Mouse (Mus musculus) MEL-GATA-1-ER (cell line): ENCODE measurements at regions not wholly inside any gene's neighbourhood (a gene's known extent, or its start where the extent isn't known, plus 50 kb on each side); places are given as distances from the start of the nearest gene placed in this dataset.

Experiments used
- DNase-seq: peaks from one replicate; pipeline ENCODE4 v3.0.0-alpha.2; 2012; ENCODE audit warnings: low read depth; ENCODE audit errors: extremely low read depth

DNA sequence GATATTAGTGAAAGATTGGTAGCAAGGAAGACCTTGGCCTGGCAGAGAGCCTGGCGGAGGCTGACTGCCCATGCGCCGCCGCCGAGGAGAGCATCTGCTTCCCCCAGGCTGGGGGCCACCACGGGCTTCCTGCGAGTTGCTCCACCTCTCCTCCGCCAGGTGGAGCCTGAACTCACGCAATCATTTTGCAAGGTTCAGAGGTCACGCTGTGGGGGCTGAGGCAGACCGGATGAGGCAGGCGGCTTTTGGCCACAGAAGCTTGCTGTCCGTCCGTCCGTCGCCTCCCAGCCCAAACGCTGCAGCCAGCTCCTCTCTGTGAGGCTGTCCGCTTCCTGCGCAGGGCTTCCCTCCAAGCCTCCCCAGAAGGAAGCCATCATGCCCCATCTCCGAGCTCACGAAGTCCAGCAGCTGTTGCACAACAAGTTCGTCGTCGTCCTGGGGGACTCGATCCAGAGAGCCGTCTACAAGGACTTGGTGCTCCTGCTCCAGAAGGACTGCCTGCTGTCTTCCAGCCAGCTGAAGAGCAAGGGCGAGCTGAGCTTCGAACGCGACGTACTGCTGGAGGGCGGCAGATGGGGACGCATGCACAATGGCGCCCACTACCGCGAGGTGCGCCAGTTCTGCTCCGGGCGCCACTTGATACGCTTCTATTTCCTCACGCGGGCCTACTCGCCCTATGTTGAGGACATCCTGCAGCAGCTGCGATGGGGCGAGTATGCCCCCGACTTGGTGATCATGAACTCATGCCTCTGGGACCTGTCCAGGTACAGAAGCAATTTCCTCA lies 269.3 kb upstream of the Erbb4 start:
- DNase-seq, result no peak

DNA sequence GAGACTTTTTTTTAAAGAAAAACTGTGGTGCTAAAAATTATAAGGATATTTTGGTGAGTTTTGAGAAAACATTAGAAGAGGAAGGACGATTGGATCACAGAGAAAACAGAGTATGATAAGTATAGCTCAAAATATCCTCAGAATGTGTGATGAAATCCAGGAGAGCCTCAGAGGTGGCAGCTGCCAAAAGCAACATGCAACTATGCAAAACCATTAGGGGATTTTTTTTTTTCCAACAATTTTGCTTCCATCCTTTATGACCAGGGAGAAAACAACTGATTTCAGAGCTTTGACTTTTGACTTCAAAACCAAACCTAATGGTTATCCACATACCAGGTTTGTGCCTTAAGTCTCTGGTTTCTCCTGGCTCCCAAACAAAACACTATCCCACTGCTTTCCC lies 267.4 kb upstream of the Erbb4 start:
- DNase-seq, result no peak

DNA sequence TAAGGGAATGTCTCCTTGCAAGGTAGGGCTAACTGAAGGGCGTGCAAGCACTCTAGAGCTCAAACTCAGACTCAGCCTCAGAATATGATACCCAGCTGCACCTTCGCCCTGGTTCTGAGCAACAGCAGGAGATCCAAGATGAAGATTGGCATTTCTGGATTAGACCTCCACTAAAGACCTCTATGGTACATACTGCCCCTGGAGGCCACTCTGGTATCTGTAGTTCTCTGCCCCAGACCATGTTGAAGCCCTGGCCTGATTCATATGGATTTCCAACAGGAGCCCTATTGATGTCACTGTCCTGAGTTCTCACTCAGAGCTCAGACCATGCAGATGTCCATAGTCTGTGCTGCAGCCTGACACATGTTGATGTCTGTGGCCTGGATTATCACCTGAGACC lies 262.2 kb upstream of the Erbb4 start:
- DNase-seq, result no peak

DNA sequence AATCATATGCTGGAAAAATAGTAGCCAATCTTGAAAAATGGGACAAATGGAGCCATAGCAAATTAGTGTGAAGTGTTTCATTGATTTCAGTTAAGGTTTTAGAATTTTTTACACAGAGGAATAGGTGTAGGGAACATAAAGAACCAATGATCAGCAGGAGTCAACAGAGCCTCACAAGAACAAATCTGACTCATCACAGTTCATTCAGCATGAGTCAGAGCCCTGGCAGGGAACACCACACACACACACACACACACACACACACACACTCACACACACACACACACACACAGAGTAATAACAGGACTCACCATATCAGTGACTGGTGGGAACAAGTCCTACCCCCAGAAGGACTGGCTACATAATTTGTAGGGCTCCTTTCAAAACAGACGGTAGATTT lies 259.7 kb upstream of the Erbb4 start:
- DNase-seq, result no peak

DNA sequence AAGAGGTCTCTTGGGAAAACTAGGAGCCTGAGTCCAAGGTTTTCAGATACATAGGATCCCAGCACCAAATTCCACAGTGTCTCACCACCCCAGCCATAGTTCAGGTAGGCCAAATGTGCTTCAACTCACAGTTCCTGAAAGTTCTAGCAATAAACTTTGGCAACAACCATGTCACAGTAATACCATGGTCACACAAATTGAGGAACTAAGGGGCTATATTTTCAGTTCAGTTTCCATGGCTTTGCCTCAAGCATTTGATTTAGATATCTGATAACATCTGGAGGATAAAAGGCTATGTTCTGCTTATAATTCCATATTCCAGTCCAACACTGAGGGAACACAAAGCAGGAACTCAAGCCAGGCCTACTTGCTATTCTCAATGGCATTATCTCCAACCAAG lies 256.2 kb upstream of the Erbb4 start:
- DNase-seq, result no peak

DNA sequence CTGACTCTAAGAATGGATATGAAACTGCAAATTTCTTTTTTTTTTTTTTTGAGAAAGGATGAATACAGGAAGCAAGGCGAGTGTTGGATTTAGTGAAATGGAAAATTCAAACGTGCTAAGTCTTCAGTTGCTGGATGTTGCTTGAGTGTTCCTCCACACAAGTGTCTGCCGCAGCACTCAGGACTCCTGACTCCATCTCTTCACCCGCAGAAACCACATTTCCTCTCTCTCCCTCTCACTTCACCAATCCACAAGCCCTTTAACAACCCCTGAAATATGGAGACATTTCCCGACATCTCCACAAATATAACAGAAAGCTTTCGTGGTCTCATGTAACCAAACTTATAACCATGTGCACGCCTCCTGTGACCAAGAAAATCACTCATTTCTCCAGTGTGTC lies 249.7 kb upstream of the Erbb4 start:
- no peak for DNase-seq

DNA sequence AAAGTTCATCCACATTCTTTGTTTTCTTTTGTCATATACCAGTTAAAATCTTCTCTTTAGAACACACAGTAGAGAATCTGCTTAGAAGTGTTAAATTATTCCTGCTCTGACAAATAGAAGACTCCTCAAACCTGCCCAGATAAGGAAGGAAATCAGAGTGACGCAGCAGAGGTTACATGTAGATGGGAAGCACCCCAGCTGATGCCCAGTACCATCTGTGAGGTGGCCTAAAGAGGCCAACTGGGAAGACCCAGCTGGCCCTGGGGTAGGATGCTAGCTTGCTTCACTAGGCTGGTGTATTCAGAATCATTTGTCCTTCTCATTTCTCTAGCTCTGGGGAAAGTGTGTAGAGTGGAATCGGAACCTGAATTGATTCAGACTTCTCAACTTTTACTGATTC lies 242.6 kb upstream of the Erbb4 start:
- no peak for DNase-seq

DNA sequence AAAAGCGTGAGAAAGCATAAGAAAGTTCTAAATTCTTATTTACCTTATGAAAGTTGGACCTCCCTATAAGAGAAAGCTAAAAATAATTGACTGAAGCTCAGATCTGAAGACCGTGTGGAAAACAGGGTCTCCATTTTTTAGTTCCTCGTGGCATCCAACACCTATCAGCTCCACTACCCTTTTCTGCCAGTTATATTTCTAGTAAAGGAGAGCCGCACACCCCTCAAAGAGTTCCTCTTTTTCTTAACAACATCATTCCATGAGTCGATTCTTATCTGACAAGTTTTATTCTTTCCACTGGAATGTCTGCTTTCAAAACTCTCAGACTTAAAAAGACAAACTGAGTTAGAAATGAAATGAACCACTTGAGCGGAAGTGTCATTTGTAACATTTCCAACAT lies 242.0 kb upstream of the Erbb4 start:
- peak; percentile 41 for DNase-seq

DNA sequence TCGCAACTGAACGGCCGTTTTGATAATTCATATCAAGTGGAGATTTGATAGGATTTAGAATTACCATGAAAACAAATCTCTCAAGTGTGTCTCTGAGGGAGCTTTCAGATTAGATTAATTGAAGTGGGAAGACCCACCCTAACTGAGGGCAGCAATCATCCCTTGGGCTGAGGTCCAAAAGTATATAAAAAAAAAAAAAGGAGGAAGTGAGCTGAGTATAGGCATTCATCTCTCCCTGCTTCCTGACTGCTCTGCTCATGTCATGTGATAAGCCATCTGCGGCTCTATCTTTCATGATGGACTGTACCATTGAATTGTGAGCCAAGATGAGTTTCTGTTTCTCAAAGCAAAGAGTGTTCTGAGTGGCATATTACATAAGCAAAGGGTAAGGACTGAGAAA lies 234.2 kb upstream of the Erbb4 start:
- peak; percentile 68 for DNase-seq

DNA sequence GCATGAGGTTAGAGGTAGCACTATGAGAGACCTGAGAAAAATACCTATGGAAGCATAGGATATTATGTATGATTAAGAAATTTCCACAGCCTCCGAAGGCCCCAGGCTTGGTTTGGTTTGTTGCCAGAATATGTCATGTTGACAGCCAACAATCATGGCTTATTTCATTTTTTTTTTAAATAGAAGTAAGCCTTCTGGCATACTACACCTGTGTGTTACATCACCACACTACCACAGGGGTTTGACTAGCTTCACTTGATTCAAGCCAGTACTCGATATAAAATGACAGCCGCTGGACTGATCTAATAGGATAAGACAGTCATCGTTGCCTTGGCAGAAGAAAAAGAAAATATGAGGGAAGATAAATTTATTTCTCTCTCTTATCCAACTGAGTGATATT lies 232.6 kb upstream of the Erbb4 start:
- no peak for DNase-seq

DNA sequence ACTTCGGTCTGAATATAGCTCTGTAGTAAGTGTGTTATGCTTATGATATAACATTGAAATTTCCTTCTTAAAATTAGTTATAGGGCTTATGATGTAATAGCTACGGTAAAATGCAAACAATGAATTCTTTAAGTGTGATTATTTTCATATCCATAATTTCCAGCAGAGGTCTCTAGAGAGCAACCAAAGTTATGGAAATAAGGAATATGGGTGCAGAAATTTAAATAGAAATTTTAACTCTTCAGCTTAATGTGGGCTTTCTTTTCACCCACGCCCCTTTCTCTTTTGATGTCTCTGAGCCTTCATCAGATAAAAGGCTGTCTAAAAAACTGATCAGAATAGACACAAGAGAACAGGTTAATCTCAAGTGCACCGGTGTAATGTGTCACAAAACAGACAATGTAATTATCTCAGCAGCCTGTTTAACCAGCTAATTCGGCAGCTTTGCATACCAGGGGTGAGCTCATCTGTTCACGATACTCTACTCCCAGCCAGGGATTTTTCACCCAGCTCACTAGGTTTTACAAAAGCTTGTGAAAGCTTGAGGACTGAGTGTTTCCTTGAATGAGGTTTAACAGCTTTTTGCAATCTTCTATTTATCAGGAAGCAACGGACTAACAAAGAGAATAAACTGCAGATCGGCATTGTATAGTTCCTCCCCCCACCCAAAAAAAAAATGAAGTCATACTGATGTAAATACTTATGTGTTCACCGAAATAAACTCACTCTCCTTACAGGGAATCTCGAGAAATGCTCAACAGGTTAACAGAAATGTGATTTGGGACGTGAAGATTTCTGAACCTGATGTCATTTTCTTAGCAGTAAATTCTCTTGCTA lies 223.8 kb upstream of the Erbb4 start:
- peak; percentile 52 for DNase-seq

DNA sequence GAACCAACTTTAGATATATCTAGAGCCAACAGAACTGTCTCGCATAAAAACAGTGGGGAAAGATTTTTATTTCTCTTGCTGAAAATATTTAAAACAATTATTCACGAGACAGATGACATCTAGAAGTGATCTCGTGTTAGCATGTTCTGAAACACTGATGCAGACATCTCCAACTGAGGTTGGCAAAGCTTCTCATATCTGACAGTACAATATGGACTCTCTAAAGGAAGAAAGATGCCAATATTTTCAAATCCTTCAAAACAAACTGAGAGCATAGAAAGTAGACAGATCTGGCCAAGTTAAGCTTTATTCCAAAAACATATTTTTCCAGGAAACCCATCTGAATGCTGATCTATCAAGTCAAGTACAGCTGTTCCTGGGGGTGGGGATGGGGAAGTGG lies 221.5 kb upstream of the Erbb4 start:
- DNase-seq, result no peak

DNA sequence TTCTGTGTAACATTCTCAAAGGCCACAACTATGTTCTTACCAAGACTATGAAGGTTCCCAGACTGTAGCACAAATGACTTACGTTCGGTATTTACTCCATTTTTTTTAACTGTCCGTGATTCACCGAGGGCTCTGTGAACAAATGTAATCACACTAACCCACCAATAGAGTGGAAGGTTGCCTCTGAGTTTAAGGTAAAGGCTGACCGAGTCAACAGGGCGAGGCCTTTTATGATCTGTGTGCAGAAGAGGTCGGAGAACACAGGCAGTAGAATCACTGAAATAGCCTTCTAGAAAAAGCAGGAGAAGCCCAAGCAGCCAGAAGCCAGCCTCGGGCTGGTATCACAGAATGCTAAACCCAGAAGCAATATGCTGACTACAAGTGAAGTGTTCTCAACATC lies 218.9 kb upstream of the Erbb4 start:
- no peak for DNase-seq

DNA sequence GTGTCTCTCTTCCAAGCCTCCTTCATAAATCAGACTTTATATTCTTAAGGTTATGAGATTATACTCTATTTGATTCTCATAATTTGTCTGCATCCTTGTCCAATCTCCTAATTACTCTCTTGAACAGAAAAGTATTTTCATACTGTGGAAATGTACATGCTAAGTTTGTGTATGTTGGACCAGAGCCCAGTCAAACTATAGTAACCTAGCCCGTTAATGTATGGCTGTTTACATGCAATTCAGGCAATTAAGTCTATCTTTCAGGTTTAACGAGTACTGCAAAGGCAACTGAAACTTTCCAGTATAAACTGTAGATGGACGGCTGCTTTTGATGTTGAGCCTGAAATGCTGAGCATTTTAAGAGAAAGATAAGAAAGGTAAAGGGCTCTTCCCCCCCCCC lies 211.7 kb upstream of the Erbb4 start:
- no peak for DNase-seq

DNA sequence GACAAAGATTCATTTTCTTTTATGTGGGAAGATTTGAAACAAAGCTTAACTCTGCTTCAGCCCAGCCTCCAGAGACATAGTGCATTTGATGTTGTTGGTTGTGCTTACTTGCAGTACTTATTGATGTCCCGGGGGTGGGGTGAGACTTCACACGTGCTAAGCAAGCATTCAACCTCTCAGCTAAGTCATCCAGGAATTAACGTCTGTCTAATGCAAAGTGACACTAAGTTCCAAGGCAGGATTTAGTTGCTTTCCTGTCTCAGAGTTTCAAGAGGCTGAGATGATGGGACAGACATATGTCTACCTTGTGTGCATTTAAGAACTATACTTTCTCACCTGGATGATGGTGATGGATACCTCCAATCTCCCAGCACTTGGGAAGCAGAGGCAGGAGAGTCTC lies 189.0 kb upstream of the Erbb4 start:
- DNase-seq, result no peak

DNA sequence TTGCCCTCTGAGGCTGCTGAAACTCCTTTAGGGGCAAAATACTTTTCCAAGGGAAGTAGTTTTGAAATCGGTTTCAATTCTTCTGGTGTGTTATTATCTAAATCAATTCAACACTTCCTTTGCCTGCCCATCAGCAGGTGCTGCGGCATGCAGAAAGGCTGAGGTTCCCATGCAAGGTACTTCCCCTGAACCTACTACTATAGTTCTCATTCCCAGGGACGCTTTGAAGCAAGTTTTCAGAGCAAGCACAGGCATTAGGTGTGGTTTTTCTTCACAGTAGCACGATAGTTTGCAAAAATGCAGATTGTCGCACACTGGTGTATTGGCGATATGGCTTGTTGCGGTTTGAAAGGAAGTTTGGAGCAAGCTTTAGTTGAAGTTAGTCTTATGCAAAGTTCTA lies 183.5 kb upstream of the Erbb4 start:
- DNase-seq, result no peak

DNA sequence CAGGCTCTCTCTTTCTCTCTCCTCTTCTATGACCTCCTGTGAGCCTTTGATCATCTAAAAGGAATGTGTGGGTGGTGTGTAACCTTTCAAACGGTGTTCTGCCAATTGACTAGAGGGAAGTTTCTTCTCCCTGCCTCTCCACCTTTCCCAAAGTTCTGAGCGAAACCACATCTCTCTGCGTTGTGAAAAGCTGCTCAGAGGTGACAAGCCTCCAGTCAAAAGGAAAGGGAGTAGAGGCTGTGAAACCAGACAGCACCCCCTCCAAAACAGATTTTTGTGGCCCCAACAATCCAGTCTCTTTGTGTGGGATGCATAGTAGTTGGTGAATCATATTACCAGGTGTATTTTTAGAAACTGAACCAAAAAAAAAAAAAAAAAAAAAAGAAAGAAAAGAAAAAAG lies 178.5 kb upstream of the Erbb4 start:
- no peak for DNase-seq

DNA sequence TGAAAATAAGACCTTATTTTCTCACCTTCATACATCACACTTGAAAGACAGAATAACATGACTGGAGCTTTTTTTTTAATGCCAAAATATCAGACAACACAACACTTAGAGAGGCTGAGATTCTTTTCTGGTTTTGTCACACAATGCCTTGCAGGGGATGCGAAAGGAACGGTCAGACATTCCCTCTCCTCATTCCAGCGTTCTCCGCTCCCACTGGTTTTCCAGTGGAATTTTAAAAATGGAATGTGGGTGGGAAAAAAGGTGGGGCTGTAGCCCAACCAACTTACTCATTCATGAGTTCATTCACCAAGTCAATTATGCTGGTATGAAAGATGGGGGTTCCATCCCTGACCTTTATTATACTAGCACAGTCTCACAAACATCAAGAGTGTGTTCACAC lies 169.6 kb upstream of the Erbb4 start:
- no peak for DNase-seq

DNA sequence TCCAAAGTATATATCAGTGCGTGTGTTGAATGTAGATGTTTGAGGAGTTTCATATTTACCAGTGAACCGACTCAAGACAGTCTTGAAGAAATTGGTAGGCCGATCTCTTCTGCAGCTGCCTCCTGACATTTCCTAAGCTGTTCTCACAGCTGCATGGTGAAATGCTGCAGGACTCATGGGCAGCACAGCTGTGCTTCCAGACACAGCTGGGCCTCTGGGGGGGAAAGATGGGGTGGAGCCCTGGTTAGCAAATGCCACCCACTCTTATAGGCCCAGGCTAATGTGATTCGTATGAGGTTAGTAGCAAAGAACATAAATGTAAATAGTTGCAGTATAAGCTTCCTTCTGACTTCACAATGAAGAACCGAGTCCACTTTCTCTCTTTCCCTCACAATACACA lies 139.8 kb upstream of the Erbb4 start:
- no peak for DNase-seq

DNA sequence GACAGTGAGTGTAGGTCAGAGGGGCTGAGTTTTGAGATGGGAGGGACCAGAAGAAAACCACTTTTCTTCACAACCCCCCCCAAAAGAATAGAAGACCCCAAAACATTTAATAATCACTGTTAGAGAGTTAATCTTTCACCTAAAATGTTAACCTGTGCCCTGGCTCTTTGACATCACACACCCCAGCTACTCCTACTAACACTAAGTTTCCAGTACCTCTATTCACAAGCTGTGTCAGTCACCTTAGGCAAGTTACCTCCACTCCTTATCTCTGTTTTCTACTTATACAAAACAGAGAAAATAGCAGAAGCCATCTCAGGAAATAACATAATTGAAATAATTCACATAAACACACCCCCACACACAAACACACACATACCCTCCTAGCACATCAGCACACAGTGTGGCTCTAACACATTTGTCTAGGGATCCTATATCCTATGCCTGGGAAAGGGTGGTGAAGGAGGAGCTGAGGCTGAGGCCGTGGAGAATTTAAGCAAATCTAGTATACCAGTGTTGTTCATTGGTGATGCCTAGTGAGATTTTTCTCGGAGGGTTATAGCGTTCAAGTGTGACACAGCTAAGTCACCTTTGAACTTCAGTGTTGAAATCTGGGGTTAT lies 134.5 kb upstream of the Erbb4 start:
- DNase-seq, result no peak

DNA sequence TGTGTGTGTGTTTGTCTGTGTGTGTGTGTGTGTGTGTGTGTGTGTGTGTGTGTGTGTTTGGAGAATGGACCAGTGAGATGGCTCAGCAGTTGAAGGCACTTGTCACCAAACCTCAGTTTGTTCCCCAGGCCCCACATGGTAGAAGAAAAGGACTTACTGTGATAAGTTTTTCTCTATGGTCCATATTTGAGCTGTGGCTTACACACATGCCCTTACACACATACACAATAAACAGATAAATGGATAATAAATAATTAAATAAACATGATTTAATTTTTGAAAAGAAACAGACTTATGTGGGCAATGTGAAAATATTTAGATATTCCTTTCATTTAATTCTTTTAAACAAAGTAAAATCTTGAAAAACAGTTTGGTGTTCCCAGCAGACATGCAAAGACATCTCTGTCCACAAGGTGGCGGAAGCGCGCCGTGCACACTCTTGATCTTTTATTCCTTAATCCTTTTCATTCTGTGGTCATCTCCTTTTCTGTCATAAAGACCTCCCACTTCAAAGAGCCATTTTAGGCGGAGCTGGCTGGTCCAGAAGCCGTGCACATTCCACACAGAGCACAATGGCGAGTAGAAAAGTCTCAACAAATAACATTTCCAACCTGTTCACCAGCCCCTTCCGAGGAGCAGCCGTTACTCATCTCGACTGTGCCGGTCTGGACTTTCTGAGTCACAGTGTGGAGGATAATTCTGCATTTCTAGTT lies 133.8 kb upstream of the Erbb4 start:
- peak; percentile 33 for DNase-seq

DNA sequence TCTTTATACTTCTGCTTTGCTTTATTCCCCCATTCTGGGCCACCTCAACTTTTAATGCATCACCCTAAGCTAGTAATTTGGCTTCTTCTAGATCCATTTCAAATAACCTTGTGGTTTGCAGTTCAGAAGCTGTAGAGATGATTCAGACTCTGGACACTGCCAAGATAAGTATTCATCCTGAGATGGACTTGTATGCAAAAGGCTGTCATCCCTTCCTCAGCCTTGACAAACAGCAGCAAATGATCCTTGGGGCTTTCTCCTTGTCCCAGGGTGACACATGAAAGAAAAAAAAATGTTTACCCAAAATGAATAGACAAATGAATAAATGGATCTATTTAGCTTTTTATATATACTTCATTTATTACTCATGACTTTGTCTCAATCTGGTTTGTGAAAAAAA lies 120.0 kb upstream of the Erbb4 start:
- DNase-seq, result no peak
